In the genomic region with DNA sequence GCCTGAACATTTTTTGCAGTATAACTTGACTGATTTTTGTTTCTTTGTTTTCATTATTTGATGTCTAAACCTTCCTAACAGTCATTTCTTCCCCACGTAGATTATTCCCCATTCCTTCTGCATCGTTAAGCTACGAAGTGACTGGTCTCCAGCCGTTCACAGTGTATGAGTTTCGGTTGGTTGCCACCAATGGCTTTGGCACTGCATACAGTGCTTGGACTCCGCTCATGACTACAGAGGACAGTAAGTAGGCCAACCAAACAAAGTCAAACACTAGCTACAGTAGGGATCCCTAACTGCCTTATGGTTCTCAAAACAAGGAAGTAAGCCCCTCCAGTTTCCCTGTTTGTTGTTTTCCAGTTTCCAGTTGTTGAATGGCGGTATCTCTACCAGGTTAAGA, we compare ENCODE assay signal across 22 mouse cellular contexts.
"Had no signal": no experiment of that assay in that cellular context is flagged by ENCODE, and none has a peak within 500 bp of the region (broad histone marks: within the 10 kb centered on the region; RNA-seq: fewer than 3 reads in every experiment).

No protein-coding gene starts in this region.

- H3K4me1 ChIP-seq: heart, embryonic 12.5 days; intestine, embryonic 15.5 days; limb, embryonic 10.5 days; limb, embryonic 12.5 days; liver, embryonic 13.5 days; liver, embryonic 15.5 days had no signal

- H3K9me3 ChIP-seq: heart, embryonic 12.5 days; hindbrain, embryonic 10.5 days; hindbrain, embryonic 12.5 days; intestine, embryonic 15.5 days; limb, embryonic 10.5 days; limb, embryonic 12.5 days; liver, embryonic 13.5 days; liver, embryonic 15.5 days had no signal

- H3K4me3 ChIP-seq: gastrocnemius, adult 2 months; heart, adult 2 months; heart, embryonic 12.5 days; hindbrain, embryonic 10.5 days; hindbrain, embryonic 12.5 days; intestine, embryonic 15.5 days; layer of hippocampus, adult 2 months; left cerebral cortex, adult 2 months; limb, embryonic 10.5 days; limb, embryonic 12.5 days; liver, embryonic 13.5 days; liver, embryonic 15.5 days had no signal

- DNase-seq: gastrocnemius, adult 2 months; gastrocnemius, postnatal 10 days; gastrocnemius, postnatal 25 days; heart, adult 2 months; heart, postnatal 10 days; heart, postnatal 4 days; kidney, adult 18-20 months; kidney, adult 8-10 months; kidney, postnatal 10 days; kidney, postnatal 25 days; kidney, postnatal 4 days; liver, embryonic 13.5 days had no signal

- H3K36me3 ChIP-seq: heart, embryonic 12.5 days; hindbrain, embryonic 10.5 days; hindbrain, embryonic 12.5 days; intestine, embryonic 15.5 days; limb, embryonic 10.5 days; limb, embryonic 12.5 days; liver, embryonic 13.5 days; liver, embryonic 15.5 days had no signal

- H3K27me3 ChIP-seq: heart, embryonic 12.5 days; hindbrain, embryonic 12.5 days; intestine, embryonic 15.5 days; liver, embryonic 13.5 days; liver, embryonic 15.5 days had no signal

- H3K27ac ChIP-seq: gastrocnemius, adult 2 months; heart, adult 2 months; hindbrain, embryonic 10.5 days; hindbrain, embryonic 12.5 days; hindbrain, embryonic 14.5 days; intestine, embryonic 15.5 days; layer of hippocampus, adult 2 months; left cerebral cortex, adult 2 months; limb, embryonic 10.5 days; limb, embryonic 12.5 days; liver, embryonic 13.5 days; liver, embryonic 15.5 days had no signal
